Mouse (Mus musculus): ENCODE measurements around the gene Prrg2. TPM values are rescaled to one million over a fixed set of nuclear protein-coding genes. Genes with fewer than 3 reads are reported as not detected.
"Not testable (repeated sequence)": the region's sequence is repeated elsewhere in the genome, so short reads cannot be mapped to it uniquely, and the experiment has no call there.

Prrg2 gene
- polyA plus RNA-seq, 1 experiment from 2014 or later: 25.1 TPM

GRCm38 (mm10) chr7:45025601-45026220 is 36.8 kb downstream of the Prrg2 start:
- H3K36me3 ChIP-seq: peaks cover 44% of the 10 kb centered on the region
- no peak overlapping the region for H3K9ac ChIP-seq
- H3K27me3 ChIP-seq: no peaks in the 10 kb centered on the region
- no peak overlapping the region for H3K4me3 ChIP-seq
- 0 out of 2 replicates have a peak, but pooled peaks cover 8% of the 10 kb centered on the region for H3K4me1 ChIP-seq
- no peak overlapping the region for H3K4me2 ChIP-seq
- peak overlapping the region; percentile 19 for H3K27ac ChIP-seq
- ATAC-seq (ENCODE audit: insufficient number of reproducible peaks, low FRiP score, low TSS enrichment, low read depth): no peak
- H3K9me3 ChIP-seq: no peaks in the 10 kb centered on the region
- WGBS: 66% methylated on average over 8 of the region's 8 CpGs

- Histone ChIP-seq H3K27ac (no peak overlapping the region), H3K9ac (no peak overlapping the region), H3K27me3 (no peaks in the 10 kb centered on the region), H3K36me3 (peaks cover 32% of the 10 kb centered on the region), H3K4me3 (no peak overlapping the region), H3K9me3 (no peaks in the 10 kb centered on the region), H3K4me1 (peaks cover 9% of the 10 kb centered on the region; the same call in 1 of the 2 replicates), H3K4me2 (no peak overlapping the region)
- 82% methylated on average over 15 of the region's 15 CpGs for WGBS
- no peak for ATAC-seq (ENCODE audit: insufficient number of reproducible peaks, low FRiP score, low TSS enrichment, low read depth)
Observed at GRCm38 (mm10) chr7:45024281-45025248, 37.9 kb downstream of the Prrg2 start.

GRCm38 (mm10) chr7:45023711-45024110 is 38.8 kb downstream of the Prrg2 start:
- not testable (repeated sequence) for H3K4me3 ChIP-seq; H3K4me2 ChIP-seq; H3K27me3 ChIP-seq; H3K9me3 ChIP-seq; ATAC-seq (ENCODE audit: insufficient number of reproducible peaks, low FRiP score, low TSS enrichment, low read depth); H3K9ac ChIP-seq; H3K27ac ChIP-seq
- H3K4me1 ChIP-seq: peaks cover 18% of the 10 kb centered on the region
- peaks cover 25% of the 10 kb centered on the region for H3K36me3 ChIP-seq
- WGBS: 81% methylated on average over 5 of the region's 5 CpGs

- no peak overlapping the region for H3K4me3 ChIP-seq
- H3K4me2 ChIP-seq: no peak overlapping the region
- H3K27me3 ChIP-seq: no peaks in the 10 kb centered on the region
- no peak overlapping the region for H3K27ac ChIP-seq
- 64% methylated on average over 9 of the region's 9 CpGs for WGBS
- no peaks in the 10 kb centered on the region for H3K9me3 ChIP-seq
- no peak for ATAC-seq (ENCODE audit: insufficient number of reproducible peaks, low FRiP score, low TSS enrichment, low read depth)
- H3K9ac ChIP-seq: no peak overlapping the region
- H3K36me3 ChIP-seq: peaks cover 4% of the 10 kb centered on the region; the same call in 1 of the 2 replicates
- peaks cover 18% of the 10 kb centered on the region for H3K4me1 ChIP-seq
Observed at GRCm38 (mm10) chr7:45020225-45020624, 42.3 kb downstream of the Prrg2 start.

- peaks cover 28% of the 10 kb centered on the region for H3K4me1 ChIP-seq
- peak overlapping the region; percentile 96 for H3K27ac ChIP-seq
- peaks cover 5% of the 10 kb centered on the region; the same call in 1 of the 2 replicates for H3K36me3 ChIP-seq
- H3K9ac ChIP-seq: no peak overlapping the region
- no peaks in the 10 kb centered on the region for H3K9me3 ChIP-seq
- peak overlapping the region; percentile 86 for H3K4me2 ChIP-seq
- ATAC-seq (ENCODE audit: insufficient number of reproducible peaks, low FRiP score, low TSS enrichment, low read depth): no peak
- WGBS: 29% methylated on average over 8 of the region's 8 CpGs
- H3K27me3 ChIP-seq: no peaks in the 10 kb centered on the region
- peak overlapping the region; percentile 94 for H3K4me3 ChIP-seq
Observed at GRCm38 (mm10) chr7:45019031-45019571, 43.4 kb downstream of the Prrg2 start.

- Histone ChIP-seq H3K4me2 (peak within 1 kb of the TSS; percentile 86), H3K9ac (peak within 1 kb of the TSS; percentile 71), H3K9me3 (no peaks in the 10 kb centered on the region), H3K4me3 (peak within 1 kb of the TSS; percentile 94), H3K4me1 (peaks cover 35% of the 10 kb centered on the region), H3K27ac (peak within 1 kb of the TSS; percentile 96), H3K27me3 (no peaks in the 10 kb centered on the region), H3K36me3 (peaks cover 20% of the 10 kb centered on the region)
- ATAC-seq (ENCODE audit: insufficient number of reproducible peaks, low FRiP score, low TSS enrichment, low read depth): peak; percentile 90
- WGBS: 0% methylated on average over 36 of the region's 36 CpGs
Observed at GRCm38 (mm10) chr7:45017242-45018061, 45.0 kb downstream of the Prrg2 start, which contains the start of gene Rras. Gene Rras, plus strand, starts transcription at chr7:45017961.

- Histone ChIP-seq H3K4me1 (peaks cover 35% of the 10 kb centered on the region), H3K27me3 (no peaks in the 10 kb centered on the region), H3K27ac (peak overlapping the region; percentile 96), H3K4me3 (peak overlapping the region; percentile 94), H3K9me3 (no peaks in the 10 kb centered on the region), H3K9ac (peak overlapping the region; percentile 10; the same call in 1 of the 2 replicates), H3K36me3 (peaks cover 27% of the 10 kb centered on the region), H3K4me2 (peak overlapping the region; percentile 86)
- WGBS: under 1% methylated on average over 4 of the region's 4 CpGs
- ATAC-seq (ENCODE audit: insufficient number of reproducible peaks, low FRiP score, low TSS enrichment, low read depth): no peak
Observed at GRCm38 (mm10) chr7:45016761-45017160, 45.7 kb downstream of the Prrg2 start.

GRCm38 (mm10) chr7:45015957-45016612 is 46.4 kb downstream of the Prrg2 start, which contains the start of gene Scaf1:
Gene Scaf1, minus strand, starts transcription at chr7:45016363.
- peaks cover 35% of the 10 kb centered on the region for H3K4me1 ChIP-seq
- peak; percentile 90 for ATAC-seq (ENCODE audit: insufficient number of reproducible peaks, low FRiP score, low TSS enrichment, low read depth)
- H3K9me3 ChIP-seq: no peaks in the 10 kb centered on the region
- H3K4me3 ChIP-seq: peak within 1 kb of the TSS; percentile 94
- peak within 1 kb of the TSS; percentile 86 for H3K4me2 ChIP-seq
- peaks cover 30% of the 10 kb centered on the region for H3K36me3 ChIP-seq
- H3K9ac ChIP-seq: peak within 1 kb of the TSS; percentile 91
- peak within 1 kb of the TSS; percentile 96 for H3K27ac ChIP-seq
- WGBS: under 1% methylated on average over 69 of the region's 69 CpGs
- H3K27me3 ChIP-seq: no peaks in the 10 kb centered on the region

GRCm38 (mm10) chr7:45015344-45015956 is 47.0 kb downstream of the Prrg2 start:
- Histone ChIP-seq H3K4me3 (peak overlapping the region; percentile 94), H3K4me1 (peaks cover 35% of the 10 kb centered on the region), H3K36me3 (peaks cover 36% of the 10 kb centered on the region), H3K27me3 (no peaks in the 10 kb centered on the region), H3K4me2 (peak overlapping the region; percentile 86), H3K9me3 (no peaks in the 10 kb centered on the region), H3K9ac (peak overlapping the region; percentile 91), H3K27ac (peak overlapping the region; percentile 96)
- WGBS: under 1% methylated on average over 20 of the region's 20 CpGs
- ATAC-seq (ENCODE audit: insufficient number of reproducible peaks, low FRiP score, low TSS enrichment, low read depth): no peak

GRCm38 (mm10) chr7:45014096-45014451 is 48.4 kb downstream of the Prrg2 start:
- Histone ChIP-seq H3K4me3 (peak overlapping the region; percentile 94; the same call in 1 of the 2 replicates), H3K4me2 (0 out of 2 replicates have a peak overlapping the region, but pooled peaks have one; percentile 86), H3K9ac (no peak overlapping the region), H3K9me3 (no peaks in the 10 kb centered on the region), H3K27me3 (no peaks in the 10 kb centered on the region), H3K27ac (no peak overlapping the region), H3K36me3 (peaks cover 50% of the 10 kb centered on the region), H3K4me1 (peaks cover 29% of the 10 kb centered on the region)
- WGBS: 93% methylated on average over 3 of the region's 3 CpGs
- ATAC-seq (ENCODE audit: insufficient number of reproducible peaks, low FRiP score, low TSS enrichment, low read depth): no peak
